Mouse (Mus musculus): Measurements from ENCODE around the gene Vamp8. TPM values are rescaled to one million over a fixed set of nuclear protein-coding genes. Genes with fewer than 3 reads are reported as not detected.
A peak's percentile ranks its signal among the peaks of the same experiment; 100 is the strongest.

The Vamp8 gene
- polyA plus RNA-seq, 1 experiment from 2014 or later, result 184 TPM

DNA sequence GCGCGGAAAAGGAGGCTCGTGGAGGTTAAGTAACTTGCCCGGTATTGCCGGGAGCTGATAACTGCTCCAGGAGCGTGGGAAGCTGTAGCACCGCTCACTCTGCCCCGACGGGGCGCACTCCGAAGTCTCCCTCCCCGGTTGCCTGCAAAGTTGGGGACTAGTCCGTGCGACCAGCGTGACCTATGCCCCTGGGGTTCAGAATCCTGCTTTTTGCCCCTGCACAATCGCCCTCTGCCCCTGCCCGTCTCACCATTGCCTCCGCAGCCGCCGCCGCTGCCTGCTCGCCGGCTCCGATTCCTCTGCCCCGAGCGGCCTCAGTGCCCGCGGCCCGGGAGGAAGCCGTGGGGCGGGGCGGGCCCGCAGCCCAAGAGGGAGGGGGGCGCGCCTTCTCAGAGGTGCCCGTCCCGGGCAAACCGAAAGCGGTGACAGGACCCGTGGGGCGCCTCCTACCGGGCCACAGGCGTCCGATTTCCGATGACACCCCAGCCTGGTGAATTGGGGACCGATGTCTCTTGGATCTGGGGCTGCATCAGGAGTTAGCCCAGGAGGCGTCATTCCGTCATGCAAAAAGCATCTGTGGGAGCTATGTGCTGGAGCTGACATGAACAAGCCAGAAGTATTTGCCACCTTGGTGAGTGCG lies 10.3 kb downstream of the Vamp8 start, which contains the start of gene Vamp5:
TSS of gene Vamp5 (minus strand) at position 338 of the 640 bp plus-strand sequence.
- Histone ChIP-seq H3K4me1 (peaks cover 10% of the 10 kb centered on the region; the same call in 1 of the 2 replicates), H3K9ac (peak within 1 kb of the TSS; percentile 44), H3K4me2 (peak within 1 kb of the TSS; percentile 77), H3K27ac (peak within 1 kb of the TSS; percentile 51), H3K4me3 (peak within 1 kb of the TSS; percentile 55), H3K9me3 (no peaks in the 10 kb centered on the region), H3K27me3 (no peaks in the 10 kb centered on the region), H3K36me3 (peaks cover 8% of the 10 kb centered on the region)
- ATAC-seq (ENCODE audit: insufficient number of reproducible peaks, low FRiP score, low TSS enrichment, low read depth), result peak; percentile 77
- 2% methylated on average over 49 of the region's 49 CpGs for WGBS

DNA sequence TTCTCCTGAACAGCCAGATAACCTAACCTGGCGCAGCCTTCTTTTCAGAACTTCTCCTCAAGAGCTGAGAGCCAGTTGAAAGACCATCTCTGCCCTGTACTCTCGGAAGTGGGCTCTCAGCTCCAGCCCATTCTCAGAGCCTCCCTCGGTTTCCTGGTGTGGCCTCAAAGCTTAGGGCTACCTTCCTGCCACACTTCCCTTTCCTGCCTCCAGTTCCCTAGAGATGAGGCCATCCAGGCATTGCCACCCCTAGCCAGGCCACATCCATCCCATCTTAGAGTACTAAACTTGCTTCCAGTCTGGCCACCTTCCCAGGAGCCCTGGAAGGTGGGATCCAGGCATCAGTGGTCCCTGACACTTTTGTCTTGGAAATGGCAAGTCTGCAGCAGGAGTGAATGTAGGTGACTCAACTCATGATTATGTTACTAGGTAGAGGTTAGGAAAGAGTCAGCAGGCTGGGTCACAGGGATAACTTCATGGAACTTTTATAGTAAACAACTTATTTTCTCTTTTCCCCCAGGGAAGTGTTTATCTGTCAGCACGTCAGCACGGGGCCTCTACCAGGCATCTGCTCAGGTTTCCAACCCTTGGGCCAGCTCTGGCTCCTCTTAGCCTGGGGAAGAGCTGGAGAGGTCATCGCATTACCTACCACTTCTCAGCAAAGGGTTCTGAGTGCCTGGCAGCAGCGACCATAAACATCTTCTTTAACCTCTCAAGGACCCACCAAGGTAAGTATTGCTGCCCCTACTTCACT lies 10.9 kb downstream of the Vamp8 start:
- H3K27me3 ChIP-seq, result no peaks in the 10 kb centered on the region
- no peak for ATAC-seq (ENCODE audit: insufficient number of reproducible peaks, low FRiP score, low TSS enrichment, low read depth)
- peak overlapping the region; percentile 77 for H3K4me2 ChIP-seq
- H3K9me3 ChIP-seq, result no peaks in the 10 kb centered on the region
- peaks cover under 1% of the 10 kb centered on the region; the same call in 1 of the 2 replicates for H3K36me3 ChIP-seq
- H3K9ac ChIP-seq, result peak overlapping the region; percentile 44; the same call in 1 of the 2 replicates
- peak overlapping the region; percentile 55 for H3K4me3 ChIP-seq
- H3K27ac ChIP-seq, result peak overlapping the region; percentile 51
- WGBS, result 43% methylated on average over 7 of the region's 7 CpGs
- H3K4me1 ChIP-seq, result peaks cover 10% of the 10 kb centered on the region; the same call in 1 of the 2 replicates

DNA sequence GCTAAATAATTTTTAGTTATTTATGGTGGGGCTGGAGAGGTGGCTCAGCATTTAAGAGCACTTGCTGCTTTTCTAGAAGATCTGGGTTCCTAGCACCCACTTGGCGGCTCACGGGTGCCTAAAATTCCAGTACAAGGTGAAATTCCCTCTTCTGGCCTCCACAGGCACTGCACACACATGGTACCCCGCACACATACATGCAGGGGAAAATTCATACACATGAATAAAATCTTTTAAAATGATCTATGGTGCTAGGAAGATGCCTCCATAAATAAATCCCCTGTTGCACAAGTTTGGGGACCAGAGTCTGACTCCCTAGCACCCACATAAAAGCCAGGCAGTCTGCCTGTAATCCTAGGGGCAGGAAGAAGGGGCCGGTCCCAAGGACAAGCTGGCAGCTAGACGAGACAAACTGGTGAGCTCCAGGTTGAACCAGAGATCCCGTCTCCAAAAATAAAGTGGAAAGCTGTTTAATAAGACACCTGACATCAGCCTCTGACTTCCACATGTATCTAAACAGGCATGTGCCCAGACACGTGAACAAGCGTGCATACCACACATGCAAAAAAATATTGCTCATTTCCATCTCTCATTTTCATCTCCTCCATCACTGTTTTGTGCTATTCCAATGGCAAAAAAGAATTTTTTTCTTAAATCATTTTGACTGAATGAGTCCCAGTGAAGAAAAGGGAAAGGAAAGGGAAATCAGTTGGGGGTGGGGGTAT lies 11.8 kb downstream of the Vamp8 start:
- Histone ChIP-seq H3K27ac (no peak overlapping the region), H3K4me1 (peaks cover 10% of the 10 kb centered on the region; the same call in 1 of the 2 replicates), H3K36me3 (no peaks in the 10 kb centered on the region; the same call in 1 of the 2 replicates), H3K4me3 (no peak overlapping the region), H3K9me3 (no peaks in the 10 kb centered on the region), H3K9ac (no peak overlapping the region), H3K4me2 (no peak overlapping the region), H3K27me3 (no peaks in the 10 kb centered on the region)
- WGBS, result 84% methylated on average over 8 of the region's 8 CpGs
- no peak for ATAC-seq (ENCODE audit: insufficient number of reproducible peaks, low FRiP score, low TSS enrichment, low read depth)

DNA sequence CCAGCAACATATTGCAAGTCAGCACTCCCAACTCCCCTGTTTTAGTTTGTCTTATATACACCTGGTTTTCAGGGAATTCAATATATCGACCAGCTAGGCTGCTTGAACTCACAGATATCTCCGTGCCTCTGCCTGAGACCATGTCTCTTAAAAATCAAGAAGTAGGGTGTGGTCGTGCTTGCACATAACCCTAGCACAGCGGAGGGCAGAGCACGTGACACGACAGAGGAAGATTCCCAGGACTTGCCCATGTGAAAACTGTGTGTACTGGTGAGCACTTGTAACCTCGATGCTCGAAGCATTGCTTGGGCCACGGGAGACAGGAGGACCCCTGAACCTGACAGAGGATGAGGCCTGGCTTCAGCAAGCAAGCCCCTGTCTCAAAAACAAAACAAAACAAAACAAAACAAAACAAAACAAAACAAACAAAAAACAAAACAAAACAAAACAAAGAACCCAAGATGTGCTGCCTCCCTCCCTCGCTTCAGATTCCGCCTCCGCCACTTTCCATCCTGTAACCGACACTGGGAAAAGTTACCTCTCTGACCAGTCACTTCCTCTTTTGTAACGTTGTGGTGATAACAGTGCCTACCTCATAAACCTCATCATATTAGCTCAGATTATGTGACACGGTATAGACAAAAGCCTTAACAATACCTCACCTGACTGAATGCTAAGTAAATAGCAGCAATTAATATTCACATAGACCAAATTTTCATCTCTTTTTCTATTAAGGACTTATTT lies 15.5 kb downstream of the Vamp8 start:
- H3K9me3 ChIP-seq, result no peaks in the 10 kb centered on the region
- H3K27ac ChIP-seq, result no peak overlapping the region
- peaks cover 16% of the 10 kb centered on the region; the same call in 1 of the 2 replicates for H3K4me1 ChIP-seq
- no peaks in the 10 kb centered on the region for H3K36me3 ChIP-seq
- H3K27me3 ChIP-seq, result no peaks in the 10 kb centered on the region
- H3K9ac ChIP-seq, result no peak overlapping the region
- no peak overlapping the region for H3K4me2 ChIP-seq
- no peak for ATAC-seq (ENCODE audit: insufficient number of reproducible peaks, low FRiP score, low TSS enrichment, low read depth)
- no peak overlapping the region for H3K4me3 ChIP-seq
- WGBS, result 79% methylated on average over 15 of the region's 15 CpGs

DNA sequence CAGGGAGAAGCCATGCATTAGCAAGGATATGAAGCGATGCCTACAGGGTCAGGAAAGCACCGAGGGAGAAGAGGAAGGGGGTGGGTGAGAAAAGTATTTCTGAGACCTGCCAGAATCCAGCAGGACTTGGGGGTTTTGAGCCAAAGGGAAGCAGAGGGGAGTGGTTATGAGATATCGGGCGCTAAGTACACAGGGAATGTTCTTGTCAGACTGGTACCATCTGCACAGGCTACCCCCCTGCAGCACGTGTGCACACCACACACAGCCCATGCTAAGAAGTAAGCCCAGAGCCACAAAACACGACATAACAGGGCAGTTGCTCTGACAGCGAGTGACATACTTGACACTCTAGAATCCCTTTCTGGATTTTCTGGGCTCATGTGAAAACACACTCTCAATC lies 16.3 kb downstream of the Vamp8 start:
- H3K9ac ChIP-seq, result no peak overlapping the region

DNA sequence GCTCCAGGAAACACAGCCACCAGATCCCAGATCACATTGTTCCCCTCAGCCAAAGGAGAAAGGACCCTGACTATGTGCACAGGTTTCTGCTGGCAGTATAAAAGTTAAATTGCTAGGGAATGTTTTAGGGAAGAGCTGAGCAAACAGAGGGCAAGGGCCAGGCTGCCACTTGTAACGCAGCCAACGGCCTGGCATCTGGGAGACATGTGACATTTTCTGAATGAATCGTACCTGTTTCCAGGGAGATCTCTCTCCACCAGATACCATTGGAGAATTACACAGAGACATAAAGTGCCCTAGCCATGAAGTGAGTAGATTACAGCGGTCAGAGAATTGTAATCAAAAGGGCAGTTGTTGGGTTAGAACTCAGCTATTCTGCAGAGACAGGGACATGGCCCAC lies 17.3 kb downstream of the Vamp8 start:
- no peaks in the 10 kb centered on the region for H3K36me3 ChIP-seq
- WGBS, result 80% methylated on average over 4 of the region's 4 CpGs
- no peak for ATAC-seq (ENCODE audit: insufficient number of reproducible peaks, low FRiP score, low TSS enrichment, low read depth)
- no peak overlapping the region for H3K9ac ChIP-seq
- H3K27me3 ChIP-seq, result no peaks in the 10 kb centered on the region
- no peak overlapping the region for H3K27ac ChIP-seq
- peaks cover 11% of the 10 kb centered on the region; the same call in 1 of the 2 replicates for H3K4me1 ChIP-seq
- H3K4me2 ChIP-seq, result no peak overlapping the region
- no peaks in the 10 kb centered on the region for H3K9me3 ChIP-seq
- H3K4me3 ChIP-seq, result no peak overlapping the region

More for the DNA sequence above, 16.3 kb downstream of the Vamp8 start:
- no peak overlapping the region for H3K4me3 ChIP-seq
- ATAC-seq (ENCODE audit: insufficient number of reproducible peaks, low FRiP score, low TSS enrichment, low read depth), result no peak
- H3K9me3 ChIP-seq, result no peaks in the 10 kb centered on the region
- peaks cover 11% of the 10 kb centered on the region; the same call in 1 of the 2 replicates for H3K4me1 ChIP-seq
- no peak overlapping the region for H3K27ac ChIP-seq
- no peaks in the 10 kb centered on the region for H3K36me3 ChIP-seq
- WGBS, result 57% methylated on average over 7 of the region's 7 CpGs
- H3K4me2 ChIP-seq, result no peak overlapping the region
- no peaks in the 10 kb centered on the region for H3K27me3 ChIP-seq

DNA sequence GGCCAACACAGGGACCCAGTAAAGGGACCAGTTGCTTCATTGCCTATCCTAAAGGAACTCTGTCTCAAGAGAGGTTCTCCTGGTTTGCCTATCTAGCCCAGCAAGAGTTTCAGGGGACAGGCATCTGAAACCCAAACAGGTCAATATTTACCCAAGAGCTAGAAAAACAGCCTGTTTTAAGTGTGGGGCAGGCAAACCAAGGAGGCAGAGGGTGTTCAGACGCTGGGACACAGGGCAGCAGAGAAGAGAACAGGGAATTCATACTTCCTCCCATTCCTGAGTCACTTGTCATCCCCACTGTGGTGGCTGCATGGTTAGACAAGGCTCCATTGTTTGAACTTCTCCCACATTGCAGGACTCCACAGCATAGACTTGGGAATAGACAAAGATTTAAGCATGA lies 18.9 kb downstream of the Vamp8 start:
- no peak for ATAC-seq (ENCODE audit: insufficient number of reproducible peaks, low FRiP score, low TSS enrichment, low read depth)
- H3K9ac ChIP-seq, result no peak overlapping the region
- no peaks in the 10 kb centered on the region for H3K27me3 ChIP-seq
- H3K4me2 ChIP-seq, result no peak overlapping the region
- peaks cover 11% of the 10 kb centered on the region; the same call in 1 of the 2 replicates for H3K4me1 ChIP-seq
- no peaks in the 10 kb centered on the region for H3K36me3 ChIP-seq
- 33% methylated on average over 1 of the region's 1 CpGs for WGBS
- no peak overlapping the region for H3K27ac ChIP-seq
- no peaks in the 10 kb centered on the region for H3K9me3 ChIP-seq
- no peak overlapping the region for H3K4me3 ChIP-seq

DNA sequence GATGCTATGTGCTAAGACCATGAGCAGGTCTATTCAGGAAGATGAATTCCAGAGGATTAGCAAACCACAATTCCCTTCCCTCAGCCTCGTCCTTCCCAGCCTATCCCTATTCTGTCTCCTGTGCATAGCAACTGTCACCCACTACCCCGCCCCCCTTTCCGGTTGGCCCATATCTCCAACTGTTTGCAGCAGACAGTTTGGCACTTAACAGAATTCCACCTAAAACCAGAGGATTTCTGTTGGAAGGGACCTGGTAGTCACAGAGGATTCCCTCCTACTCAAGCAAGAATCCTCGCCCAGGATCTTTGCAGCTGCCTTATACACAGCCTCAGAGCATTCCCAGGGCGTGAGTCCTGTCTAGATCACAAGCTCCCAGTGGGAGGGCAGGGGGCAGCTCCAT lies 19.4 kb downstream of the Vamp8 start:
- Histone ChIP-seq H3K4me2 (no peak overlapping the region), H3K9ac (no peak overlapping the region), H3K36me3 (no peaks in the 10 kb centered on the region), H3K9me3 (no peaks in the 10 kb centered on the region), H3K27ac (no peak overlapping the region), H3K4me3 (no peak overlapping the region), H3K27me3 (no peaks in the 10 kb centered on the region), H3K4me1 (peaks cover 11% of the 10 kb centered on the region; the same call in 1 of the 2 replicates)
- no peak for ATAC-seq (ENCODE audit: insufficient number of reproducible peaks, low FRiP score, low TSS enrichment, low read depth)
- 48% methylated on average over 5 of the region's 5 CpGs for WGBS

DNA sequence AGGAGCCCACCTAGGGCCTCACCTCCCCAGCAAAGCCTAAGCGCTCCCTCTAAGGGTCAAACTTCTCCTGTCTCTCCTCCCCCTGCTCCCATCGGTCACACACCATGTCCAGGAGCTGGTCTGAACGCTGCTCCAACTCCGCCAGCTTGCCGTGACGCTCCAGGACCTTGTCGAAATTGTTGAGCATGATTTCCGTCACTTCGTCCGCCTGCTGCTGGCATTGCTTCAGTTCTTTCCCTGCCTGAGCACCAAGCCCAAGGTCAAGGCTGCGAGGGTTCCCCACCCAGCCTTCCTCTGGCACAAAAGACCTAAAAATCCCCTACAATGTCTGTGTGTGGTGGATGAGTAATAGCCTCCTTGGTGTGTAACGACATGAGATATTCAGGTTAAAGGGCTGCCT lies 20.4 kb downstream of the Vamp8 start:
- Histone ChIP-seq H3K27me3 (no peaks in the 10 kb centered on the region), H3K36me3 (no peaks in the 10 kb centered on the region), H3K9me3 (no peaks in the 10 kb centered on the region), H3K27ac (no peak overlapping the region), H3K9ac (no peak overlapping the region), H3K4me1 (peaks cover 11% of the 10 kb centered on the region; the same call in 1 of the 2 replicates), H3K4me3 (no peak overlapping the region), H3K4me2 (no peak overlapping the region)
- 74% methylated on average over 12 of the region's 12 CpGs for WGBS
- no peak for ATAC-seq (ENCODE audit: insufficient number of reproducible peaks, low FRiP score, low TSS enrichment, low read depth)

DNA sequence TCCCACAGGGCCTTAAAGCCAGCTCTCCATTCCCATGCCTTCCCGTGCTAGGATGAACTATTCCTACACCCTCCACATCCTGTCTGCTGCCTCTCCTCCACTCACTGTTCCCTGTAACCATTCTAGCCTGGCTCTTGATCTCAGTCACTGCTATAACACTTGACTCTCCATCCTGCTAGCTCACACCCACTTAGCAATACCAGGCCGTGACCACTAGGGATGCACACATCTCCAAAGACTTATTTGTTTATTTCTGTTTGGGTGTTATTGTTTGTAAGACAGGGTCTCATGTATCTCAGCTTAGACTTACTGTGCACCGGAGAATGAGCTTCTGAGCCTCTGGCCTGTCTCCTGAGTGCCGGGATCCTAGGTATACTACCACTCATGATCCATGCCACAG lies 20.9 kb downstream of the Vamp8 start:
- Histone ChIP-seq H3K27me3 (no peaks in the 10 kb centered on the region), H3K36me3 (no peaks in the 10 kb centered on the region), H3K27ac (no peak overlapping the region), H3K4me1 (peaks cover 11% of the 10 kb centered on the region; the same call in 1 of the 2 replicates), H3K9ac (no peak overlapping the region), H3K4me2 (no peak overlapping the region), H3K9me3 (no peaks in the 10 kb centered on the region), H3K4me3 (no peak overlapping the region)
- WGBS, result 74% methylated on average over 4 of the region's 4 CpGs
- ATAC-seq (ENCODE audit: insufficient number of reproducible peaks, low FRiP score, low TSS enrichment, low read depth), result no peak

DNA sequence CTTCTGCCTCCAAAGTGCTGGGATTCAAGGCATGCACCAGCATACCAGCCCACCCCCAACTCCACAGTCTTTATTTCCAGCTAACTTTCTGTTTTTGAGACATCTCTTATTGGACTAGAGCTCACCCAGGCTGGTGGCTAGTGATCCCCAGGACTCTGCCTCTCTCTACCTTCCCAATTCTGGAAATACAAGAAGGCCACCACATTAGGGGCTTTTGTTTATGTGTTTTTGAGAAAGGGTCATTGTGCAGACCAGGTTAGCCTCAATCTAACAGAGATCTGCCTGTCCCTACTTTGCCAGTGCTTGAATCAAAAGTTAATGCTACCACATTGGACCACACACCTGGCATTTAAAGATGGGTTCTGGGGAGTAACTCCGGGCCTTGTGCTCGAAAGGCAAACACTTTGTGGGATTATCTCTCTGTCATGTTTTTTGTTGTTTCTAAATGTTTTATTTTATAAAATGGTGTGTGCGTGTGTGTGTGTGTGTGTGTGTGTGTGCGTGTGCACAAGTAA lies 23.0 kb downstream of the Vamp8 start:
- ATAC-seq (ENCODE audit: insufficient number of reproducible peaks, low FRiP score, low TSS enrichment, low read depth), result no peak
- H3K4me2 ChIP-seq, result no peak overlapping the region
- 73% methylated on average over 4 of the region's 4 CpGs for WGBS

More for the DNA sequence above, 23.0 kb downstream of the Vamp8 start:
- Histone ChIP-seq H3K27me3 (no peaks in the 10 kb centered on the region), H3K4me1 (peaks cover 13% of the 10 kb centered on the region; the same call in 1 of the 2 replicates), H3K4me3 (no peak overlapping the region), H3K9ac (no peak overlapping the region), H3K9me3 (no peaks in the 10 kb centered on the region), H3K36me3 (no peaks in the 10 kb centered on the region), H3K27ac (no peak overlapping the region)
